Mouse (Mus musculus): ENCODE measurements around the gene Pnpla1. TPM values are rescaled to one million over a fixed set of nuclear protein-coding genes. Genes with fewer than 3 reads are reported as not detected.

Gene Pnpla1
- polyA plus RNA-seq, 1 experiment from 2014 or later: 1.8 TPM

- 90% methylated on average over 6 of the region's 7 CpGs for WGBS
- H3K27ac ChIP-seq (replicated peaks; ENCODE audit: low read depth, low read length): no peak overlapping the region
- H3K36me3 ChIP-seq (ENCODE audit: control insufficient read depth, insufficient read depth, low read length): no peaks in the 10 kb centered on the region
- H3K4me1 ChIP-seq (ENCODE audit: control insufficient read depth, insufficient read depth, low read length): peaks cover 5% of the 10 kb centered on the region; the same call in 1 of the 2 replicates
- no peak for ATAC-seq (ENCODE audit: low read depth)
- H3K27me3 ChIP-seq (replicated peaks; ENCODE audit: control insufficient read depth, insufficient read depth, low read length): no peaks in the 10 kb centered on the region
- no peak overlapping the region for H3K4me2 ChIP-seq (ENCODE audit: low read depth, low read length)
- H3K9me3 ChIP-seq (ENCODE audit: control insufficient read depth, low read length): no peaks in the 10 kb centered on the region
- DNase-seq (ENCODE audit: low spot score): no peak
- no peak overlapping the region for H3K9ac ChIP-seq (ENCODE audit: low read depth, low read length)
- no peak overlapping the region for H3K4me3 ChIP-seq (ENCODE audit: low read depth, low read length)
Observed at GRCm38 (mm10) chr17:28872322-28872721, 14.1 kb downstream of the Pnpla1 start.

GRCm38 (mm10) chr17:28874216-28874615, 16.0 kb downstream of the Pnpla1 start:
- H3K27me3 ChIP-seq (replicated peaks; ENCODE audit: control insufficient read depth, insufficient read depth, low read length): no peaks in the 10 kb centered on the region

GRCm38 (mm10) chr17:28874825-28875224, 16.6 kb downstream of the Pnpla1 start:
- Histone ChIP-seq H3K9ac (ENCODE audit: low read depth, low read length) (no peak overlapping the region), H3K27me3 (replicated peaks; ENCODE audit: control insufficient read depth, insufficient read depth, low read length) (no peaks in the 10 kb centered on the region), H3K4me3 (ENCODE audit: low read depth, low read length) (no peak overlapping the region), H3K27ac (replicated peaks; ENCODE audit: low read depth, low read length) (no peak overlapping the region), H3K4me1 (ENCODE audit: control insufficient read depth, insufficient read depth, low read length) (peaks cover 5% of the 10 kb centered on the region; the same call in 1 of the 2 replicates), H3K4me2 (ENCODE audit: low read depth, low read length) (no peak overlapping the region), H3K36me3 (ENCODE audit: control insufficient read depth, insufficient read depth, low read length) (no peaks in the 10 kb centered on the region), H3K9me3 (ENCODE audit: control insufficient read depth, low read length) (no peaks in the 10 kb centered on the region)
- no peak for ATAC-seq (ENCODE audit: low read depth)
- DNase-seq (ENCODE audit: low spot score): no peak
- WGBS: 59% methylated on average over 7 of the region's 7 CpGs

More at GRCm38 (mm10) chr17:28874216-28874615, 16.0 kb downstream of the Pnpla1 start:
- Histone ChIP-seq H3K4me1 (ENCODE audit: control insufficient read depth, insufficient read depth, low read length) (peaks cover 5% of the 10 kb centered on the region; the same call in 1 of the 2 replicates), H3K4me3 (ENCODE audit: low read depth, low read length) (no peak overlapping the region), H3K4me2 (ENCODE audit: low read depth, low read length) (no peak overlapping the region), H3K9me3 (ENCODE audit: control insufficient read depth, low read length) (no peaks in the 10 kb centered on the region), H3K36me3 (ENCODE audit: control insufficient read depth, insufficient read depth, low read length) (no peaks in the 10 kb centered on the region), H3K27ac (replicated peaks; ENCODE audit: low read depth, low read length) (no peak overlapping the region), H3K9ac (ENCODE audit: low read depth, low read length) (no peak overlapping the region)
- WGBS: 78% methylated on average over 4 of the region's 4 CpGs
- DNase-seq (ENCODE audit: low spot score) (no peak), ATAC-seq (ENCODE audit: low read depth) (no peak)

GRCm38 (mm10) chr17:28875316-28875715, 17.1 kb downstream of the Pnpla1 start:
- ATAC-seq (ENCODE audit: low read depth): peak; percentile 67
- no peak overlapping the region for H3K9ac ChIP-seq (ENCODE audit: low read depth, low read length)
- peaks cover 5% of the 10 kb centered on the region; the same call in 1 of the 2 replicates for H3K4me1 ChIP-seq (ENCODE audit: control insufficient read depth, insufficient read depth, low read length)
- no peaks in the 10 kb centered on the region for H3K36me3 ChIP-seq (ENCODE audit: control insufficient read depth, insufficient read depth, low read length)
- no peaks in the 10 kb centered on the region for H3K27me3 ChIP-seq (replicated peaks; ENCODE audit: control insufficient read depth, insufficient read depth, low read length)
- no peak overlapping the region for H3K4me2 ChIP-seq (ENCODE audit: low read depth, low read length)
- 41% methylated on average over 8 of the region's 8 CpGs for WGBS
- H3K4me3 ChIP-seq (ENCODE audit: low read depth, low read length): no peak overlapping the region
- H3K27ac ChIP-seq (replicated peaks; ENCODE audit: low read depth, low read length): no peak overlapping the region; the same call in 1 of the 2 replicates
- no peaks in the 10 kb centered on the region for H3K9me3 ChIP-seq (ENCODE audit: control insufficient read depth, low read length)
- peak; percentile 85 for DNase-seq (ENCODE audit: low spot score)

- H3K36me3 ChIP-seq (ENCODE audit: control insufficient read depth, insufficient read depth, low read length): no peaks in the 10 kb centered on the region
- ATAC-seq (ENCODE audit: low read depth) (no peak), DNase-seq (ENCODE audit: low spot score) (no peak)
- H3K9ac ChIP-seq (ENCODE audit: low read depth, low read length): no peak overlapping the region
- H3K4me2 ChIP-seq (ENCODE audit: low read depth, low read length): peak overlapping the region; percentile 35
- 59% methylated on average over 5 of the region's 5 CpGs for WGBS
- H3K4me1 ChIP-seq (ENCODE audit: control insufficient read depth, insufficient read depth, low read length): peaks cover 5% of the 10 kb centered on the region; the same call in 1 of the 2 replicates
- no peak overlapping the region for H3K27ac ChIP-seq (replicated peaks; ENCODE audit: low read depth, low read length)
- H3K4me3 ChIP-seq (ENCODE audit: low read depth, low read length): no peak overlapping the region
- no peaks in the 10 kb centered on the region for H3K9me3 ChIP-seq (ENCODE audit: control insufficient read depth, low read length)
- H3K27me3 ChIP-seq (replicated peaks; ENCODE audit: control insufficient read depth, insufficient read depth, low read length): no peaks in the 10 kb centered on the region
Observed at GRCm38 (mm10) chr17:28876331-28876730, 18.1 kb downstream of the Pnpla1 start.

GRCm38 (mm10) chr17:28876821-28877220, 18.6 kb downstream of the Pnpla1 start:
- Histone ChIP-seq H3K27ac (replicated peaks; ENCODE audit: low read depth, low read length) (no peak overlapping the region), H3K36me3 (ENCODE audit: control insufficient read depth, insufficient read depth, low read length) (no peaks in the 10 kb centered on the region), H3K9ac (ENCODE audit: low read depth, low read length) (peak overlapping the region; percentile 34; the same call in 1 of the 2 replicates), H3K4me2 (ENCODE audit: low read depth, low read length) (peak overlapping the region; percentile 35), H3K4me3 (ENCODE audit: low read depth, low read length) (no peak overlapping the region), H3K9me3 (ENCODE audit: control insufficient read depth, low read length) (no peaks in the 10 kb centered on the region), H3K27me3 (replicated peaks; ENCODE audit: control insufficient read depth, insufficient read depth, low read length) (no peaks in the 10 kb centered on the region), H3K4me1 (ENCODE audit: control insufficient read depth, insufficient read depth, low read length) (peaks cover 5% of the 10 kb centered on the region; the same call in 1 of the 2 replicates)
- 18% methylated on average over 19 of the region's 19 CpGs for WGBS
- peak; percentile 36 for DNase-seq (ENCODE audit: low spot score)
- ATAC-seq (ENCODE audit: low read depth): no peak

- DNase-seq (ENCODE audit: low spot score): peak; percentile 78
- 9% methylated on average over 18 of the region's 18 CpGs for WGBS
- no peak for ATAC-seq (ENCODE audit: low read depth)
Observed at GRCm38 (mm10) chr17:28879931-28880391, 21.8 kb downstream of the Pnpla1 start.

GRCm38 (mm10) chr17:28882316-28882715, 24.1 kb downstream of the Pnpla1 start:
- no peak; the same call in 1 of the 2 replicates for ATAC-seq (ENCODE audit: low read depth)
- Histone ChIP-seq H3K4me2 (ENCODE audit: low read depth, low read length) (peak overlapping the region; percentile 30; the same call in 1 of the 2 replicates), H3K9ac (ENCODE audit: low read depth, low read length) (0 out of 2 replicates have a peak overlapping the region, but pooled peaks have one; percentile 25), H3K9me3 (ENCODE audit: control insufficient read depth, low read length) (no peaks in the 10 kb centered on the region), H3K4me3 (ENCODE audit: low read depth, low read length) (no peak overlapping the region), H3K27ac (replicated peaks; ENCODE audit: low read depth, low read length) (no peak overlapping the region), H3K36me3 (ENCODE audit: control insufficient read depth, insufficient read depth, low read length) (no peaks in the 10 kb centered on the region), H3K4me1 (ENCODE audit: control insufficient read depth, insufficient read depth, low read length) (no peaks in the 10 kb centered on the region), H3K27me3 (replicated peaks; ENCODE audit: control insufficient read depth, insufficient read depth, low read length) (no peaks in the 10 kb centered on the region)
- WGBS: 4% methylated on average over 12 of the region's 12 CpGs
- DNase-seq (ENCODE audit: low spot score): peak; percentile 72

More at GRCm38 (mm10) chr17:28879931-28880391, 21.8 kb downstream of the Pnpla1 start:
- H3K9ac ChIP-seq (ENCODE audit: low read depth, low read length): no peak overlapping the region
- H3K9me3 ChIP-seq (ENCODE audit: control insufficient read depth, low read length): no peaks in the 10 kb centered on the region
- peak overlapping the region; percentile 27 for H3K4me2 ChIP-seq (ENCODE audit: low read depth, low read length)
- no peaks in the 10 kb centered on the region for H3K27me3 ChIP-seq (replicated peaks; ENCODE audit: control insufficient read depth, insufficient read depth, low read length)
- H3K36me3 ChIP-seq (ENCODE audit: control insufficient read depth, insufficient read depth, low read length): no peaks in the 10 kb centered on the region
- H3K27ac ChIP-seq (replicated peaks; ENCODE audit: low read depth, low read length): no peak overlapping the region
- H3K4me1 ChIP-seq (ENCODE audit: control insufficient read depth, insufficient read depth, low read length): peaks cover 3% of the 10 kb centered on the region; the same call in 1 of the 2 replicates
- H3K4me3 ChIP-seq (ENCODE audit: low read depth, low read length): no peak overlapping the region

- no peak for ATAC-seq (ENCODE audit: low read depth)
- no peaks in the 10 kb centered on the region for H3K4me1 ChIP-seq (ENCODE audit: control insufficient read depth, insufficient read depth, low read length)
- H3K36me3 ChIP-seq (ENCODE audit: control insufficient read depth, insufficient read depth, low read length): no peaks in the 10 kb centered on the region
- no peaks in the 10 kb centered on the region for H3K27me3 ChIP-seq (replicated peaks; ENCODE audit: control insufficient read depth, insufficient read depth, low read length)
- no peak overlapping the region for H3K4me3 ChIP-seq (ENCODE audit: low read depth, low read length)
- H3K9me3 ChIP-seq (ENCODE audit: control insufficient read depth, low read length): no peaks in the 10 kb centered on the region
- no peak for DNase-seq (ENCODE audit: low spot score)
- no peak overlapping the region for H3K27ac ChIP-seq (replicated peaks; ENCODE audit: low read depth, low read length)
- 54% methylated on average over 8 of the region's 8 CpGs for WGBS
- peak overlapping the region; percentile 30; the same call in 1 of the 2 replicates for H3K4me2 ChIP-seq (ENCODE audit: low read depth, low read length)
- H3K9ac ChIP-seq (ENCODE audit: low read depth, low read length): 0 out of 2 replicates have a peak overlapping the region, but pooled peaks have one; percentile 25
Observed at GRCm38 (mm10) chr17:28882810-28883209, 24.6 kb downstream of the Pnpla1 start.

All from embryonic facial prominence, embryonic 14.5 days (tissue).